Mouse (Mus musculus) kidney, embryonic 16.5 days (tissue): ENCODE measurements around the gene Soga1. TPM values are rescaled to one million over a fixed set of nuclear protein-coding genes. Genes with fewer than 3 reads are reported as not detected.
A peak's percentile ranks its signal among the peaks of the same experiment; 100 is the strongest.

Experiments
- ATAC-seq: fragments of 200-750 bp; cut with Nextera tagmentation; 2 replicates; pipeline ENCODE4 v1.8.0; 2017; ENCODE audit warnings: moderate TSS enrichment; ENCODE audit not compliant: low FRiP score, low TSS enrichment
- H3K27ac ChIP-seq: fragments of 300-500 bp; sonication (generic); 2 replicates; pipeline ENCODE4 v1.5.1; 2014; ENCODE audit warnings: low read length
- H3K27me3 ChIP-seq: fragments of 300-500 bp; sonication (generic); 2 replicates; pipeline ENCODE4 v1.6.1; 2014; ENCODE audit warnings: low read length, control low read depth, mixed read lengths; ENCODE audit not compliant: insufficient read depth
- H3K36me3 ChIP-seq: fragments of 300-500 bp; sonication (generic); 2 replicates; pipeline ENCODE4 v1.6.1; 2014; ENCODE audit warnings: low read length, control low read depth, mixed read lengths; ENCODE audit not compliant: insufficient read depth
- H3K4me1 ChIP-seq: fragments of 300-500 bp; sonication (generic); 2 replicates; pipeline ENCODE4 v1.6.1; 2014; ENCODE audit warnings: low read length, control low read depth, mixed read lengths; ENCODE audit not compliant: insufficient read depth
- H3K4me2 ChIP-seq: fragments of 300-500 bp; sonication (generic); replicated peaks from 2 replicates; pipeline ENCODE4 v1.6.1; 2014; ENCODE audit warnings: low read depth, low read length
- H3K4me3 ChIP-seq: fragments of 300-500 bp; sonication (generic); 2 replicates; pipeline ENCODE4 v1.5.1; 2014; ENCODE audit warnings: mild to moderate bottlenecking, low read length
- H3K9ac ChIP-seq: fragments of 300-500 bp; sonication (generic); replicated peaks from 2 replicates; pipeline ENCODE4 v1.6.1; 2014; ENCODE audit warnings: low read length
- H3K9me3 ChIP-seq: fragments of 300-500 bp; sonication (generic); 2 replicates; pipeline ENCODE4 v1.6.1; 2016; ENCODE audit warnings: low read length, control low read depth
- WGBS: fragments of 180-500 bp; shearing (Covaris S2); extraction: QIAGEN DNeasy Blood & Tissue Kit; methylation state at CpG from one replicate; pipeline ENCODE4 v1.1.7; 2014; 5-methylcytosine and 5-hydroxymethylcytosine counted together
- polyA plus RNA-seq: library from polyadenylated mRNA; unstranded; fragments of >200 nt; fragmentation: Nextera tagmentation; extraction: Ambion mirVana; gene quantifications from 2 replicates; pipeline ENCODE4 v1.2.1, GENCODE M21; 2015

Soga1 gene
- polyA plus RNA-seq, 1 experiment from 2014 or later, result 2.5 TPM

- Histone ChIP-seq H3K9ac (0 out of 2 replicates have a peak overlapping the region, but pooled peaks have one; percentile 35), H3K9me3 (no peaks in the 10 kb centered on the region), H3K4me2 (no peak overlapping the region), H3K4me3 (no peak overlapping the region), H3K4me1 (peaks cover 58% of the 10 kb centered on the region), H3K27ac (peak overlapping the region; percentile 61), H3K27me3 (no peaks in the 10 kb centered on the region), H3K36me3 (0 out of 2 replicates have a peak, but pooled peaks cover 2% of the 10 kb centered on the region)
- WGBS, result 65% methylated on average over 7 of the region's 7 CpGs
- ATAC-seq, result no peak
Observed at GRCm38 (mm10) chr2:157065879-157066226, 13.2 kb downstream of the Soga1 start.

GRCm38 (mm10) chr2:157064978-157065878 is 13.8 kb downstream of the Soga1 start:
- peak overlapping the region; percentile 61 for H3K27ac ChIP-seq
- no peak overlapping the region for H3K4me2 ChIP-seq
- no peak overlapping the region for H3K4me3 ChIP-seq
- peaks cover 52% of the 10 kb centered on the region for H3K4me1 ChIP-seq
- ATAC-seq, result no peak
- no peaks in the 10 kb centered on the region for H3K9me3 ChIP-seq
- 63% methylated on average over 14 of the region's 14 CpGs for WGBS
- H3K36me3 ChIP-seq, result 0 out of 2 replicates have a peak, but pooled peaks cover 2% of the 10 kb centered on the region
- no peaks in the 10 kb centered on the region for H3K27me3 ChIP-seq
- H3K9ac ChIP-seq, result 0 out of 2 replicates have a peak overlapping the region, but pooled peaks have one; percentile 35

- peaks cover 49% of the 10 kb centered on the region for H3K4me1 ChIP-seq
- 77% methylated on average over 7 of the region's 7 CpGs for WGBS
- H3K9me3 ChIP-seq, result no peaks in the 10 kb centered on the region
- H3K4me3 ChIP-seq, result no peak overlapping the region
- H3K36me3 ChIP-seq, result peaks cover 9% of the 10 kb centered on the region; the same call in 1 of the 2 replicates
- H3K27ac ChIP-seq, result no peak overlapping the region
- ATAC-seq, result no peak
- peak overlapping the region; percentile 40; the same call in 1 of the 2 replicates for H3K9ac ChIP-seq
- no peaks in the 10 kb centered on the region for H3K27me3 ChIP-seq
- H3K4me2 ChIP-seq, result no peak overlapping the region
Observed at GRCm38 (mm10) chr2:157064136-157064535, 14.9 kb downstream of the Soga1 start.

- no peaks in the 10 kb centered on the region for H3K9me3 ChIP-seq
- H3K4me1 ChIP-seq, result peaks cover 51% of the 10 kb centered on the region
- H3K4me2 ChIP-seq, result no peak overlapping the region
- H3K36me3 ChIP-seq, result peaks cover 9% of the 10 kb centered on the region; the same call in 1 of the 2 replicates
- ATAC-seq, result no peak
- H3K27ac ChIP-seq, result 0 out of 2 replicates have a peak overlapping the region, but pooled peaks have one; percentile 4
- no peaks in the 10 kb centered on the region for H3K27me3 ChIP-seq
- no peak overlapping the region for H3K4me3 ChIP-seq
- H3K9ac ChIP-seq, result no peak overlapping the region
- 67% methylated on average over 4 of the region's 4 CpGs for WGBS
Observed at GRCm38 (mm10) chr2:157063241-157063700, 15.8 kb downstream of the Soga1 start.

- H3K27me3 ChIP-seq, result no peaks in the 10 kb centered on the region
- 76% methylated on average over 11 of the region's 11 CpGs for WGBS
- no peak overlapping the region for H3K9ac ChIP-seq
- H3K4me3 ChIP-seq, result no peak overlapping the region
- peaks cover 17% of the 10 kb centered on the region; the same call in 1 of the 2 replicates for H3K36me3 ChIP-seq
- no peaks in the 10 kb centered on the region for H3K9me3 ChIP-seq
- no peak overlapping the region for H3K4me2 ChIP-seq
- H3K4me1 ChIP-seq, result peaks cover 52% of the 10 kb centered on the region
- no peak for ATAC-seq
- H3K27ac ChIP-seq, result no peak overlapping the region
Observed at GRCm38 (mm10) chr2:157060557-157061305, 18.3 kb downstream of the Soga1 start.

- ATAC-seq, result no peak
- 89% methylated on average over 14 of the region's 14 CpGs for WGBS
- no peaks in the 10 kb centered on the region for H3K27me3 ChIP-seq
- H3K4me3 ChIP-seq, result no peak overlapping the region
- H3K27ac ChIP-seq, result no peak overlapping the region
- H3K9ac ChIP-seq, result no peak overlapping the region
- no peak overlapping the region for H3K4me2 ChIP-seq
- no peaks in the 10 kb centered on the region for H3K9me3 ChIP-seq
- H3K4me1 ChIP-seq, result peaks cover 45% of the 10 kb centered on the region
- peaks cover 18% of the 10 kb centered on the region; the same call in 1 of the 2 replicates for H3K36me3 ChIP-seq
Observed at GRCm38 (mm10) chr2:157060037-157060436, 19.0 kb downstream of the Soga1 start.

- 51% methylated on average over 8 of the region's 8 CpGs for WGBS
- peak overlapping the region; percentile 38 for H3K4me2 ChIP-seq
- H3K4me1 ChIP-seq, result peaks cover 36% of the 10 kb centered on the region
- ATAC-seq, result 0 out of 2 replicates have a peak, but pooled peaks have one; percentile 14
- no peaks in the 10 kb centered on the region for H3K9me3 ChIP-seq
- no peaks in the 10 kb centered on the region for H3K27me3 ChIP-seq
- peak overlapping the region; percentile 87 for H3K27ac ChIP-seq
- H3K36me3 ChIP-seq, result peaks cover 20% of the 10 kb centered on the region; the same call in 1 of the 2 replicates
- H3K9ac ChIP-seq, result peak overlapping the region; percentile 54
- peak overlapping the region; percentile 5; the same call in 1 of the 2 replicates for H3K4me3 ChIP-seq
Observed at GRCm38 (mm10) chr2:157059166-157059565, 19.9 kb downstream of the Soga1 start.

- H3K27me3 ChIP-seq, result no peaks in the 10 kb centered on the region
- peaks cover 26% of the 10 kb centered on the region; the same call in 1 of the 2 replicates for H3K36me3 ChIP-seq
- no peaks in the 10 kb centered on the region for H3K9me3 ChIP-seq
- H3K4me2 ChIP-seq, result peak overlapping the region; percentile 38
- peaks cover 30% of the 10 kb centered on the region for H3K4me1 ChIP-seq
- peak overlapping the region; percentile 58 for H3K9ac ChIP-seq
- ATAC-seq, result peak; percentile 84
- H3K27ac ChIP-seq, result peak overlapping the region; percentile 87
- H3K4me3 ChIP-seq, result peak overlapping the region; percentile 5
- 10% methylated on average over 18 of the region's 18 CpGs for WGBS
Observed at GRCm38 (mm10) chr2:157058342-157058998, 20.6 kb downstream of the Soga1 start.

GRCm38 (mm10) chr2:157057758-157058157 is 21.3 kb downstream of the Soga1 start:
- 83% methylated on average over 4 of the region's 4 CpGs for WGBS
- Histone ChIP-seq H3K4me2 (no peak overlapping the region), H3K4me3 (no peak overlapping the region), H3K4me1 (peaks cover 27% of the 10 kb centered on the region), H3K36me3 (peaks cover 32% of the 10 kb centered on the region; the same call in 1 of the 2 replicates), H3K27me3 (no peaks in the 10 kb centered on the region), H3K27ac (peak overlapping the region; percentile 87; the same call in 1 of the 2 replicates), H3K9me3 (no peaks in the 10 kb centered on the region), H3K9ac (no peak overlapping the region)
- ATAC-seq, result no peak
